Mouse (Mus musculus): ENCODE results near the gene Inava. TPM values are rescaled to one million over a fixed set of nuclear protein-coding genes. Genes with fewer than 3 reads are reported as not detected.

Inava gene
- polyA plus RNA-seq, 1 experiment from 2014 or later, result 19.8 TPM

DNA sequence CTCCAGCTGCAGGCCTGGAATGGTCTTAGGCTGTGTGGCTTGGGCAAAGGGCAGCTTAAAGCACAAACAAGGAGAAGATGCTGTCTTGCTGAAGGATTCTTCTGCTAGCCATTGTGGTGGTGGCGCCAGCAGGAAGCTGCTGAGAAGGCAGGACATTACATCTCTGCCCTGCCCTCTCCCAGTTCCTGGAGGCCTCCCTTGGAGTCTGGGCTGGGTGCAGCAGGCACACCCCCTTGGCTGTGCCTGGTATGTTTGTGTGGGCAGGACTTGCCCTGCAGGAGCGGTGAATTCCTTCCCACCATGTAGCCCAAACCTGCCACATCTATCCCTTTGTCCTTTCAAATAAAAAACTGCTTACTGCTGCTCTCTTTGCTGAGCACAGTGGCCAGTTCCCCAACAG, 57.0 kb downstream of the Inava start:
- 0 out of 2 replicates have a peak overlapping the region, but pooled peaks have one; percentile 0 for H3K27ac ChIP-seq
- WGBS, result 81% methylated on average over 2 of the region's 2 CpGs
- H3K4me3 ChIP-seq, result no peak overlapping the region
- H3K4me1 ChIP-seq (replicated peaks), result peaks cover 37% of the 10 kb centered on the region
- H3K27me3 ChIP-seq (ENCODE audit: insufficient read depth, poor library complexity, severe bottlenecking), result no peaks in the 10 kb centered on the region
- DNase-seq (ENCODE audit: low spot score), result no peak
- peaks cover 74% of the 10 kb centered on the region for H3K36me3 ChIP-seq
- no peaks in the 10 kb centered on the region for H3K9me3 ChIP-seq

DNA sequence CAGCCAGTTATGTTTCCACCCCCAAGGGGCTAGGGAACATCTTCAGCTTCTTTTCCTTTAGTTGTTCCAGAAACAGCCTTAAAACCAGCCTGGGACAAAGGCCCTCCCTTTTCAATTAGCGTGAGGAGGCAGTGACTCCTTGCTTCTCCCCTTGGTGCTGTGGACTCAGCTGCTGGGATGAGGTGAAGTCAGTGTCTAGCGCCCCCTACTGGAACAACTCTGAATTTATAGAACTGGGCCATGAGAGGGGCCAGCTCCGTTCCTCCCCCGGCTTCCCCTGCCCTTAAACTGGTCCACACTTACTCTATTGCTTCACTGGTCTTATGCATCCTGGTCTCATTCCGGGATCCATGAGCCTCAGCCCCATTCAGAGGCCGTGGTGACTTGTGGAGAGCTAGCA, 58.9 kb downstream of the Inava start:
- H3K9me3 ChIP-seq, result no peaks in the 10 kb centered on the region
- WGBS, result 31% methylated on average over 6 of the region's 6 CpGs
- H3K27me3 ChIP-seq (ENCODE audit: insufficient read depth, poor library complexity, severe bottlenecking), result no peaks in the 10 kb centered on the region
- H3K36me3 ChIP-seq, result peaks cover 77% of the 10 kb centered on the region
- no peak overlapping the region for H3K4me3 ChIP-seq
- peaks cover 39% of the 10 kb centered on the region for H3K4me1 ChIP-seq (replicated peaks)
- peak overlapping the region; percentile 70; the same call in 1 of the 2 replicates for H3K27ac ChIP-seq
- peak; percentile 55 for DNase-seq (ENCODE audit: low spot score)

- 14% methylated on average over 13 of the region's 13 CpGs for WGBS
- H3K27ac ChIP-seq, result peak overlapping the region; percentile 70
- H3K9me3 ChIP-seq, result no peaks in the 10 kb centered on the region
- H3K27me3 ChIP-seq (ENCODE audit: insufficient read depth, poor library complexity, severe bottlenecking), result no peaks in the 10 kb centered on the region
- peaks cover 40% of the 10 kb centered on the region for H3K4me1 ChIP-seq (replicated peaks)
- peaks cover 80% of the 10 kb centered on the region for H3K36me3 ChIP-seq
- DNase-seq (ENCODE audit: low spot score), result peak; percentile 49
- peak overlapping the region; percentile 11; the same call in 1 of the 2 replicates for H3K4me3 ChIP-seq
Observed at GRCm38 (mm10) chr1:136174101-136174606, 59.9 kb downstream of the Inava start.

DNA sequence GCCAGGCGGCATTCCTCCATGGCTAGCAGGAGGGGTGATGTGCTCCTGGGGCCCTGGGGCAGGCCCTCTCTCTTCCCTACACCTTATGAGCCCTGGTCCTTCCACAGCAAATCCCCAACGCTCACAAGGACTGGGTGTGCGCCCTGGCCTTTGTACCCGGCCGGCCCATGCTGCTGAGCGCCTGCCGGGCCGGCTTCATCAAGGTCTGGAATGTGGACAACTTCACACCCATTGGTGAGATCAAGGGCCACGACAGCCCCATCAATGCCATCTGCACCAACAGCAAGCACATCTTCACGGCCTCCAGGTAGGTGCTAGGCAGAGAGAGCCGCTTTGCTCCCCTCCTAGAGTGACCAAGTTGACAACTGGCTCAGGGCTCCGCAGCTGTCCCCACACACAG, 61.4 kb downstream of the Inava start:
- peaks cover 81% of the 10 kb centered on the region for H3K36me3 ChIP-seq
- H3K27ac ChIP-seq, result no peak overlapping the region
- no peak for DNase-seq (ENCODE audit: low spot score)

DNA sequence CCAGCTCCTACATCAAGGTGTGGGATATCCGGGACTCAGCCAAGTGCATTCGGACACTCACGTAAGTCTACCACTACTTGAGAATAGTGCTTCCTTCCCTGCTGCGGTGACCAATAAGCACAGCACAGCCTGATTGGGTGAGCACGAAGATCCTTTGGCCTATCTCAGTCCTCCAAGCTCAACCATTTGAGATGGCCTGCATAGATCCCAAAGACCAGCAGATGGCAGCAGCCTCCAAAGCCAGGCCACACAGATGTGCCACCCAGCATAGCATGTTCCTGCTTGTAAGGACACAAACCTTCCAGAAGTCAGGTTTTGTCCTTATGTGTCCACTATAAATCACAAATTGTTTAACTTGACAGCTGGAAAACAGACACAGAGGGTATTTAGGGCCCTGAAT, 64.0 kb downstream of the Inava start:
- H3K27ac ChIP-seq, result no peak overlapping the region
- H3K9me3 ChIP-seq, result no peaks in the 10 kb centered on the region
- peak; percentile 84 for DNase-seq (ENCODE audit: low spot score)
- H3K27me3 ChIP-seq (ENCODE audit: insufficient read depth, poor library complexity, severe bottlenecking), result no peaks in the 10 kb centered on the region
- H3K4me3 ChIP-seq, result no peak overlapping the region
- peaks cover 79% of the 10 kb centered on the region for H3K36me3 ChIP-seq
- 14% methylated on average over 5 of the region's 5 CpGs for WGBS
- H3K4me1 ChIP-seq (replicated peaks), result peaks cover 49% of the 10 kb centered on the region

More for the DNA sequence above, 61.4 kb downstream of the Inava start:
- 64% methylated on average over 12 of the region's 12 CpGs for WGBS
- Histone ChIP-seq H3K4me1 (replicated peaks) (peaks cover 40% of the 10 kb centered on the region), H3K27me3 (ENCODE audit: insufficient read depth, poor library complexity, severe bottlenecking) (no peaks in the 10 kb centered on the region), H3K9me3 (no peaks in the 10 kb centered on the region), H3K4me3 (no peak overlapping the region)

DNA sequence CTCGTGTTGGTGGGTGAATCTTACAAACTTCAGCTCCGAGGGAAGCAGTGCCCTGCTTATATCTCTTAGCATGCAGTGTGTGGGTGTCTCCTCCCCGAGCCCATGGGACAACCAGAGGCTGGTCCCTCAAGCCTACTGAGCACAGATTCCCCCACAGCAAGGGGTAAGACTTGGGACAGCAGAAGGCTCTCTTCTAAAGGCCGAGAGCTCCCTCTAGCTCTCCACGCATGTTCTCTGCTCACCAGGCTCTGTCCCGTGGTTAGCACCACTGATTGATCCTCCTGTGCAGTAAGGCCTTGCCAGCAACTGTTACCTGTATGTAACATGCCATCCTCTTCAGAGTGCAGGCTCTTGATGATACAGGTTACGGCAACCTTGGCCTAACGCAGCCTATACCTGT, 66.4 kb downstream of the Inava start:
- Histone ChIP-seq H3K4me3 (no peak overlapping the region), H3K27ac (no peak overlapping the region), H3K36me3 (peaks cover 83% of the 10 kb centered on the region), H3K4me1 (replicated peaks) (peaks cover 26% of the 10 kb centered on the region), H3K27me3 (ENCODE audit: insufficient read depth, poor library complexity, severe bottlenecking) (no peaks in the 10 kb centered on the region), H3K9me3 (no peaks in the 10 kb centered on the region)
- no peak for DNase-seq (ENCODE audit: low spot score)
- 67% methylated on average over 8 of the region's 8 CpGs for WGBS

- H3K4me1 ChIP-seq (replicated peaks), result peaks cover 23% of the 10 kb centered on the region
- H3K4me3 ChIP-seq, result no peak overlapping the region
- no peak overlapping the region for H3K27ac ChIP-seq
- 52% methylated on average over 2 of the region's 2 CpGs for WGBS
- peaks cover 86% of the 10 kb centered on the region for H3K36me3 ChIP-seq
- no peaks in the 10 kb centered on the region for H3K9me3 ChIP-seq
- no peak for DNase-seq (ENCODE audit: low spot score)
- no peaks in the 10 kb centered on the region for H3K27me3 ChIP-seq (ENCODE audit: insufficient read depth, poor library complexity, severe bottlenecking)
Observed at GRCm38 (mm10) chr1:136165436-136165835, 68.6 kb downstream of the Inava start.

Other genes starting within 250 kb of the Inava start
- gene Igfn1, start 227.9 kb downstream of the Inava start, polyA plus RNA-seq (2016; fragmentation: Nextera tagmentation; extraction: Ambion mirVana), result 0.09 TPM in 1 of 2 replicates, not detected in the other
- 148 and 161 TPM in 2 replicates for gene Tmem9, start 226.1 kb downstream of the Inava start, polyA plus RNA-seq (2016; fragmentation: Nextera tagmentation; extraction: Ambion mirVana)
- not detected in 2 replicates for gene Ascl5, start 183.5 kb downstream of the Inava start, polyA plus RNA-seq (2016; fragmentation: Nextera tagmentation; extraction: Ambion mirVana)
- 0.07 and 0.47 TPM in 2 replicates for gene Cacna1s, start 181.5 kb downstream of the Inava start, polyA plus RNA-seq (2016; fragmentation: Nextera tagmentation; extraction: Ambion mirVana)
- 6.6 and 15.5 TPM in 2 replicates for gene Kif21b, start 102.9 kb downstream of the Inava start, polyA plus RNA-seq (2016; fragmentation: Nextera tagmentation; extraction: Ambion mirVana)
- 0.40 and 0.47 TPM in 2 replicates for gene Mroh3, start 21.4 kb downstream of the Inava start, polyA plus RNA-seq (2016; fragmentation: Nextera tagmentation; extraction: Ambion mirVana)
- not detected in 2 replicates for gene Gpr25, start 26.6 kb upstream of the Inava start, polyA plus RNA-seq (2016; fragmentation: Nextera tagmentation; extraction: Ambion mirVana)
- gene Camsap2, start 111.8 kb upstream of the Inava start, polyA plus RNA-seq (2016; fragmentation: Nextera tagmentation; extraction: Ambion mirVana), result 13.2 and 13.3 TPM in 2 replicates
- gene Ddx59, start 181.0 kb upstream of the Inava start, polyA plus RNA-seq (2016; fragmentation: Nextera tagmentation; extraction: Ambion mirVana), result 17.7 and 21.1 TPM in 2 replicates
- 6.1 and 7.3 TPM in 2 replicates for gene Kif14, start 232.1 kb upstream of the Inava start, polyA plus RNA-seq (2016; fragmentation: Nextera tagmentation; extraction: Ambion mirVana)

Measured in hindbrain, embryonic 10.5 days (tissue).